Mouse (Mus musculus): ENCODE measurements at regions not wholly inside any gene's neighbourhood (a gene's known extent, or its start where the extent isn't known, plus 50 kb on each side); places are given as distances from the start of the nearest gene placed in this dataset.

DNA sequence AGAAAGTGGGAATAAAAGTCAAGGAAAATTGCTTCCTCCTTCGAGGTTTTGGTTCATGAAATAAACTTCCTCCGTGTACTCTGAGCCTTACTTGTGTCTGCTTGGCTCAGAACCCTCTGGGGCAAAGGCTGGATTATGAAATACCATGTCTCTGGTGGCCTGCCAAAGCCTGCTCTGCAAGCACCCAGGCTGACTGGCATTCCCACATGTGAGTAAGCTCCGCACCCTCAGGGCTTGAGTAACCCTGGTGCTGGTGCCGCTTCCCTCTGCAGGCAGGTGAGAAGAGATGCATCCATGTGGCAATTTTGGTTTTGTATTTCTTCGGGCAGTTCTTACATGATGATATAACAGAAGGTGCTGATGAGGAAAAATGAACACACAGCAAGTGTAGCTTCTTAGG is 66.0 kb downstream of the Nr2f2 start:
- Histone ChIP-seq H3K4me1 (replicated peaks) (no peaks in the 10 kb centered on the region), H3K9ac (replicated peaks) (no peak overlapping the region), H3K4me3 (replicated peaks) (no peak overlapping the region), H3K27ac (no peak overlapping the region), H3K27me3 (no peaks in the 10 kb centered on the region), H3K36me3 (no peaks in the 10 kb centered on the region), H3K4me2 (replicated peaks) (no peak overlapping the region), H3K9me3 (no peaks in the 10 kb centered on the region)
- ATAC-seq, result no peak
- WGBS, result 79% methylated on average over 5 of the region's 5 CpGs

DNA sequence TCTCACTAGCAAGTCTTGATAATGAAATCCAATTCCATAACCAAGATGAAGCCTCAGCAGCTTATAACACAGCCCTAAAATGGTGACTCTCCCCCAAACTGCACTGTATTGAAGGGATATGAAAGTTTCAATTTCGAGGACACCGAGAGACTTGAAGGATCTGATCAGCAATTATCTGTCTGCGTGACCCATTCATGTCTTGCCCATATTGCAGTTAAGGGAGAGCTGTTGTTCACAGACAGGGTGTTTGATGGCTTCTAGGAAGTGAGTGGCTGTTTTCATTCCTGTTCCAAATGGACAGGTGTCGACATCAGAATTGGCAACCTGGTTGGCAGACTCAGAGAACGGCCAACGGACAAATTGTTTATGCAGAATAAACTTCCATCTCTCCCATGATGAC is 75.1 kb downstream of the Nr2f2 start:
- Histone ChIP-seq H3K9ac (replicated peaks) (no peak overlapping the region), H3K4me1 (replicated peaks) (peaks cover 9% of the 10 kb centered on the region), H3K27ac (no peak overlapping the region), H3K27me3 (peaks cover 60% of the 10 kb centered on the region), H3K4me3 (replicated peaks) (no peak overlapping the region), H3K9me3 (no peaks in the 10 kb centered on the region), H3K36me3 (no peaks in the 10 kb centered on the region), H3K4me2 (replicated peaks) (no peak overlapping the region)
- WGBS, result 92% methylated on average over 6 of the region's 6 CpGs
- no peak for ATAC-seq

DNA sequence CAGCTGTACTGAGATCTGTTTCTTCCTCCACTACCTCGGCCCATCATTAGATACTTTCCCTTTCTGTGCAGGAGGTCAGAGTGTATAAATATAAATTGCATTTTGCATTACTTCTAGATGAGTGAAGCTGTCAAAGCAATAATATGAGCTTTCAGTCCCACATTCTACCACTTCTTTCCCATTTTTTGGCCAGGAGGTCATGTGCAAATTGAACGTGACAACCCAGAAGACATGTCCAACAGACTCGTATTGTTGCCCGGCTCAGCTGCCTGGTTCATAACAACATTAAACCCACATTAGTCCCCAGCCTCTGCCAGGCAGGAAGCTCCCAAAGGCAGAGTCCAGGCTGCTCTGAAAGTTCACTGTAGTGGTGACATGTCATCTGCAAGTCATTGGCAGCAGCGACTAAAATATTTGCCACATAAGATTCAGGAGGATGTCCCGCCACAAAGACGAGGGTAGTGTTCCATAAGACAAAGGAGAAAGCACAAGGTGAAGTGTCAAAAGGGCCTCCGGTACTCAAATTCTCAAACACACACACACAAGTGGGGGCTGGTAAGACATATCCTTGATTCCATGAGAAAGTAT is 75.7 kb downstream of the Nr2f2 start:
- Histone ChIP-seq H3K9me3 (no peaks in the 10 kb centered on the region), H3K36me3 (no peaks in the 10 kb centered on the region), H3K27ac (no peak overlapping the region), H3K9ac (replicated peaks) (no peak overlapping the region), H3K4me3 (replicated peaks) (no peak overlapping the region), H3K4me2 (replicated peaks) (no peak overlapping the region), H3K4me1 (replicated peaks) (peaks cover 9% of the 10 kb centered on the region), H3K27me3 (peaks cover 67% of the 10 kb centered on the region)
- ATAC-seq, result no peak
- 72% methylated on average over 8 of the region's 8 CpGs for WGBS

DNA sequence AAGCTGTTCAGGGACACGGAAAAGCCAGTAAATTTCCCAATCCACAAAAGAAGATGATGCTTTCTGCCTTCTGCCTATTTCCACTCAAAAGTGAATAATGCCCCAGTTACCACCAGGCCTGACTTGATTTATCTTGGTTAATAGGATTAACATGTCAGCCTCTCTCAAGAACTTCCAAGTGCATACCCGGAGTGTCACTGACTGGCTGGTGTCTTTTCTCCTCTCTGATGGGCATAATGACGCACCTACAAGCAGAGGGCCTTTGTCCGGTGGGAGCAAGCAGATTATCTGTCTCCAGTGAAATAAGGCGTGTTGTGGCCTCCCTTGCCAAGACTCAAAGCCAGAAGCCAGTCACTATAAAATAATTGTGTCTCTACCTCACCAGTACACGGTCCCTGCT is 76.3 kb downstream of the Nr2f2 start:
- Histone ChIP-seq H3K4me2 (replicated peaks) (no peak overlapping the region), H3K27ac (no peak overlapping the region), H3K9me3 (no peaks in the 10 kb centered on the region), H3K4me3 (replicated peaks) (no peak overlapping the region), H3K4me1 (replicated peaks) (peaks cover 9% of the 10 kb centered on the region), H3K36me3 (no peaks in the 10 kb centered on the region), H3K9ac (replicated peaks) (no peak overlapping the region), H3K27me3 (peaks cover 72% of the 10 kb centered on the region)
- 24% methylated on average over 6 of the region's 6 CpGs for WGBS
- ATAC-seq, result no peak

DNA sequence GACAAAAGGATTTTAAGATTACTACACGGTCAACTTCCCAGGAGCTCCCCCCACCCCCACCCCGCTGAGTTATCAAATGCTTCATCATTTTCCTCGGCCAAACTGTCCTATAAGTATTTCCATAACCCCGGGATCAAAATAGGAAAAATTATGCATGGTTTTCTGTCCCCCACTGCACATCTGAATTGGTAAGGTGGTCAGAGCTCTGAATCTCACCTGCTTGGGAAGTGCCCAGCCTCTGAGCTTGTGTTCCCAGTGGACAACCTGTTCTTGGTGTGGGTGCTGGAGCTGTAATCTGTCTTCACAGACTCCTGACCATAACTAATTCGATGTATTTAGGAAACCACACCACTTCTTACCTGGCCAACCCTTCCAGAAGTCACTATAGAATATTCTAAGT is 77.9 kb downstream of the Nr2f2 start:
- Histone ChIP-seq H3K9ac (replicated peaks) (no peak overlapping the region), H3K27ac (no peak overlapping the region), H3K4me1 (replicated peaks) (peaks cover 9% of the 10 kb centered on the region), H3K4me3 (replicated peaks) (no peak overlapping the region), H3K27me3 (peaks cover 86% of the 10 kb centered on the region), H3K4me2 (replicated peaks) (no peak overlapping the region), H3K36me3 (no peaks in the 10 kb centered on the region), H3K9me3 (no peaks in the 10 kb centered on the region)
- WGBS, result 14% methylated on average over 5 of the region's 5 CpGs
- no peak for ATAC-seq

DNA sequence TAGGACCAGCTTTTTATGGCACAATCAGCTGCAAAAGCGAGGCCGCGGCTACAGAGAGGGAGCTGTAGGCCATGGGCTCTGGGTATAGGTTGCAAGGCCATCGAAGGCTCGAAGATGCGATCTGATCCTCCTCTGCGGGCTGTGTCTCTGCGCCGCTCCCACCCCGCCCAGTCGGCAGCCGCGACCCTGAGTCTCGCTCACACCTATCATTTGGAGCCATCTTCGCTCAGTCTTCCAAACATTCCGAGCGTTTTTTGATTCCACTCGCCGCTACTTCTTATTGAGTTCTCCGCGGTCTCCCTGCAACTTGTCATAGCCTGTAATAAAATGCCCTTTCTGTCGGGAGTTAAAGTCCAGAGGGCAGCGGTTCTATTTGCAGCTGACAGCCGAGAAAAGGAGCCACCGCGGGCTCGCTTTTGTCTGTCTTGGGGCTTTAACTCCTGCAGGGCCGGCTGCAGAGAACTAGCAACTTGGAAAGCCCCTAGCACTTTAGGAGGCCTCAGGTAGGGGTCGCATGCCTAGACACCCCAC is 78.6 kb downstream of the Nr2f2 start:
- no peak overlapping the region for H3K27ac ChIP-seq
- H3K9ac ChIP-seq (replicated peaks), result peak overlapping the region; percentile 46
- H3K4me3 ChIP-seq (replicated peaks), result peak overlapping the region; percentile 29
- no peaks in the 10 kb centered on the region for H3K9me3 ChIP-seq
- H3K36me3 ChIP-seq, result no peaks in the 10 kb centered on the region
- H3K4me2 ChIP-seq (replicated peaks), result peak overlapping the region; percentile 53
- peaks cover 93% of the 10 kb centered on the region for H3K27me3 ChIP-seq
- WGBS, result under 1% methylated on average over 29 of the region's 29 CpGs
- peaks cover 9% of the 10 kb centered on the region for H3K4me1 ChIP-seq (replicated peaks)
- no peak for ATAC-seq

DNA sequence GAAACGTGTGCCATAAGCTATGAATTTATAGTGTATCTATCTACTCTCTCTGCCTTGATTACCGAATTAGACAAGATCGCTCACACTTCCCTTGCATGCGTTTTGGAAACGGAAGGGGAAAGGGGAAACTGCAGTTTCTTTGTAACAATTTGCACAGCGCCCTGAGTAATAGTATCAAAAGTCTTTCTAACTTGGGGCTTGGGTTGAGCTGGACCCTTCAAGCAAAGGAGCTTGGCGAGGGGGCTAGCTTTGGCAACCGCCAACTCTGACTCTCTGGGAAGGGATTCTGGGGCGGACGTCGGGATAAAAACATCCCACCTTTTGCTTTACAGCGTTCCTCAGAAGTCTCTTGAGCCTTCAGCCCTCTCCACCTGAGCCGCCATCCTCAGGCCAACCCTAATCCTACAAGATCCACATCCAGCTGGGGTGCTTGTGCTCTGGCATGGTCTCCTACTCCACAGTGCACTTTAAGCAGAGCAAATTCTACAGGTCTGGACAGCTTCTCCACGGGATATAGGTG is 79.6 kb downstream of the Nr2f2 start:
- no peak overlapping the region for H3K4me3 ChIP-seq (replicated peaks)
- no peak overlapping the region for H3K27ac ChIP-seq
- no peaks in the 10 kb centered on the region for H3K36me3 ChIP-seq
- H3K4me1 ChIP-seq (replicated peaks), result peaks cover 15% of the 10 kb centered on the region
- H3K9me3 ChIP-seq, result no peaks in the 10 kb centered on the region
- WGBS, result 8% methylated on average over 14 of the region's 14 CpGs
- H3K9ac ChIP-seq (replicated peaks), result no peak overlapping the region
- ATAC-seq, result no peak
- peaks cover 99% of the 10 kb centered on the region for H3K27me3 ChIP-seq
- H3K4me2 ChIP-seq (replicated peaks), result no peak overlapping the region

DNA sequence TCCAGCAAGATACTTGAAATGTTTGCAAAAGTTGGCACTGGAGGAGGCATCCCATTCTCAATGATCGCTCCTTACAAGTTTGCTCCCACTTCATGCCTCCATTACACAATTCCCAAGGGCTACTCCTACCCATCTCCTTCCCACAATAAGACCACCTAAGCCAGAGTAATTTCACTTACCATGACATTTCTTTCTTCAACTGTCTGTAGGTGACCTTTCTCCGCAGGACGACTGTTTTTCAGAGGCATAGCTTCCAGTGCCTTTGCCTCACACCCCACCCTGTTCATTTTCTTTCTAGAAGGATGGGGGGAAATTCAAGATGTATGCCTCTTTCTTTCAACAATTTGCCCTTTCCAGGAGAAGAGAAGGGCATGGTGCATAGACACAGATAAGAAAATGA is 81.2 kb downstream of the Nr2f2 start:
- no peaks in the 10 kb centered on the region for H3K9me3 ChIP-seq
- no peak overlapping the region for H3K4me2 ChIP-seq (replicated peaks)
- H3K36me3 ChIP-seq, result no peaks in the 10 kb centered on the region
- 5% methylated on average over 3 of the region's 3 CpGs for WGBS
- no peak overlapping the region for H3K27ac ChIP-seq
- H3K9ac ChIP-seq (replicated peaks), result no peak overlapping the region
- no peak overlapping the region for H3K4me3 ChIP-seq (replicated peaks)
- peaks cover 99% of the 10 kb centered on the region for H3K27me3 ChIP-seq
- peaks cover 29% of the 10 kb centered on the region for H3K4me1 ChIP-seq (replicated peaks)
- ATAC-seq, result no peak

DNA sequence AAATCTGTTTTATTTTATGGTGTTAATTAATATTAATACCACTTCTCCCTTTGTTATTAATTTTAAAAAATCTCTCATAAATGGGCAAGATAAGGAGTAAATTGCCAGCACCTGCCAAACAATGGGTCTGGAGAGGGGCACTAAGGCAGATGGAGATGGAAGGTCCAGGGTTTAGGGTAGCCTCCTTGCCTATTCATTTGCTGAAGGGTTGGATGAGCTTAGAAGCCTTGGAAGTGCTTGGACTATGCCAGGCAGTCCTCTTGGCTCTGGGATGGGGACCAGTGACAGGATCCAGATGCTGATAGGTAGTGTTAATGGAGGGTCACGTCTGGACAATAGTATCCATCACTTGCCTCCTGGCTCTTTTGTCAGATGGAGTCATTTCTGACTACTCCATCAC is 82.7 kb downstream of the Nr2f2 start:
- H3K36me3 ChIP-seq, result no peaks in the 10 kb centered on the region
- peaks cover 99% of the 10 kb centered on the region for H3K27me3 ChIP-seq
- no peak overlapping the region for H3K4me3 ChIP-seq (replicated peaks)
- no peak overlapping the region for H3K9ac ChIP-seq (replicated peaks)
- 0 out of 2 replicates have a peak overlapping the region, but pooled peaks have one; percentile 12 for H3K27ac ChIP-seq
- ATAC-seq, result no peak
- no peak overlapping the region for H3K4me2 ChIP-seq (replicated peaks)
- WGBS, result 3% methylated on average over 1 of the region's 1 CpGs
- no peaks in the 10 kb centered on the region for H3K9me3 ChIP-seq
- H3K4me1 ChIP-seq (replicated peaks), result peaks cover 34% of the 10 kb centered on the region

DNA sequence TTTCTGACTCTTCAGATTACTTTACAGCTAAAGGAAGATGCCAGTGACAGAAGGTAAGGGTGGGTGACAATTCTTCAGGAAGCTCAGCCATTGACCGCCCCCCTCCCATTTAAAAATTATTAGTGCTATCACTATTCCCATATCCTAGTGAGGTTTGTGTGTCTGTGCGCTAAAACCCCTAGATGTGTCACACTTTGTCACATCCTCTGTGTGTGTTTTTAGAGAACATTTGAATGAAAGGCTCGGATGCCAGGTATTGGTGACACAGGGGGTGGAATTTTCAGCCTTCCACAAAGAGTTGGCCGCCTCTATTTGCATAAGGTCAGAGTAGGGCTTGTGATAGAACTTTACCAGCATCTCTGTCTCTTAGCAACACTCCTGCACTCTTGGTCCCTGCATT is 83.4 kb downstream of the Nr2f2 start:
- H3K4me3 ChIP-seq (replicated peaks), result no peak overlapping the region
- no peaks in the 10 kb centered on the region for H3K36me3 ChIP-seq
- 0 out of 2 replicates have a peak overlapping the region, but pooled peaks have one; percentile 19 for H3K27ac ChIP-seq
- H3K4me2 ChIP-seq (replicated peaks), result no peak overlapping the region
- no peak overlapping the region for H3K9ac ChIP-seq (replicated peaks)
- ATAC-seq, result no peak
- no peaks in the 10 kb centered on the region for H3K9me3 ChIP-seq
- peaks cover 97% of the 10 kb centered on the region for H3K27me3 ChIP-seq
- H3K4me1 ChIP-seq (replicated peaks), result peaks cover 32% of the 10 kb centered on the region
- WGBS, result 0% methylated on average over 4 of the region's 4 CpGs

DNA sequence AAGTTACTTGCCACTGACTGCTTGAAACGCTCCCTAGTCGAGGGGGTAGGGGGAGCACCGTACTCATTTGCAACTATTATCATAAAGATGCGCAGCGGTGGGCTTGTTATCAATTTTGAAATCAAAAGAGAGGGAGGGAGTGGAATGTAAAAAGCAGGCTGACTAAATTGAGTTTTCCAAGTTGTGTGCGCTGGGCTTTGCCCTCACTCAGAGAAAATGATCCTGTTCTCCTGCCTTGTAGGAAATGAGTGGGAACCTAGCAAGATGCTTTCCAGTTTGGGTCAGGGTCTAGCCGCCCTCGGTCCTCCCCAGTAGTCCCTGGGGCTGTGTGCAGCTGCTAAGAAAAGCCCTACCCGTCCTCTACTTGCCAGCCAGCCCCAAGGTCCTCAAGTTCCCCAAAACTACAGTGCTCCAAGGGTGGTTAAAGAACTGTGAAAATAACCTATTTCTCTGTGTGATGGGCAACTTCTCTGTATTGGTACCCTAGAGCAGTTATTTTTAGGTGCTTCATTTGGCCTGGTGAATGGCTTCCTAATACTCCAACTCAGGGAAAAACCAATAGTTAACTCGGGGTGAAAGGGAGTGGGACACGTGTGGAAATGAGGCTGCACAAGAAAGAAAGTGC is 84.5 kb downstream of the Nr2f2 start:
- H3K4me2 ChIP-seq (replicated peaks), result no peak overlapping the region
- 0 out of 2 replicates have a peak overlapping the region, but pooled peaks have one; percentile 19 for H3K27ac ChIP-seq
- 3% methylated on average over 11 of the region's 11 CpGs for WGBS
- peaks cover 25% of the 10 kb centered on the region for H3K4me1 ChIP-seq (replicated peaks)
- peaks cover 98% of the 10 kb centered on the region for H3K27me3 ChIP-seq
- H3K9ac ChIP-seq (replicated peaks), result no peak overlapping the region
- no peaks in the 10 kb centered on the region for H3K9me3 ChIP-seq
- H3K36me3 ChIP-seq, result no peaks in the 10 kb centered on the region
- ATAC-seq, result no peak
- no peak overlapping the region for H3K4me3 ChIP-seq (replicated peaks)

DNA sequence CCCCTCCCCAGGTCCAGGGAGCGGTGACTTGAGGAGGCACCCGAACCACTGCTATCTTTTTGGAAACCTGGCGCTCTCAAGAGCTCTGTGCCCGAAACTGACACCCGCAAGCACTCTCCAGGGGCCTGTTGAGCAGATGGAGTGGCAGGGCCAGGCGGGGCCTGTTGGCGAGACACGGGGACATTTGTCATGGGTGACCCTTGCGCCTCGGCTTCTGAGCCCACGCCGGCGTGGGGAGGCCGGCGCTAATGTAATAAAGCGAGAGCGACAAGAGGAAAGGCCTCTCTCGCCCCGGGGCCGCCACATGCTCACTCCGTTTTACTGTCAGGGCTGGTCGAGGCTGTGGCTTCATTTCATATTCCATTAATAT is 85.2 kb downstream of the Nr2f2 start:
- Histone ChIP-seq H3K4me1 (replicated peaks) (peaks cover 25% of the 10 kb centered on the region), H3K9me3 (no peaks in the 10 kb centered on the region), H3K4me3 (replicated peaks) (peak overlapping the region; percentile 23), H3K4me2 (replicated peaks) (peak overlapping the region; percentile 49), H3K27me3 (peaks cover 98% of the 10 kb centered on the region), H3K9ac (replicated peaks) (0 out of 2 replicates have a peak overlapping the region, but pooled peaks have one; percentile 16), H3K27ac (no peak overlapping the region), H3K36me3 (no peaks in the 10 kb centered on the region)
- peak; percentile 53 for ATAC-seq
- under 1% methylated on average over 22 of the region's 22 CpGs for WGBS
